Mouse (Mus musculus) megakaryocyte-erythroid progenitor cell, adult 5 weeks (primary cell): Measurements from ENCODE around the gene Stard7. TPM values are rescaled to one million over a fixed set of nuclear protein-coding genes. Genes with fewer than 3 reads are reported as not detected.

Source experiments
- polyA plus RNA-seq: library from polyadenylated mRNA; stranded (reverse); fragments of >175 nt; gene quantifications from 2 replicates; pipeline ENCODE4 v1.2.3, GENCODE M21; 2012

Stard7 gene
- 37.9 and 38.4 TPM in 2 replicates for polyA plus RNA-seq

DNA sequence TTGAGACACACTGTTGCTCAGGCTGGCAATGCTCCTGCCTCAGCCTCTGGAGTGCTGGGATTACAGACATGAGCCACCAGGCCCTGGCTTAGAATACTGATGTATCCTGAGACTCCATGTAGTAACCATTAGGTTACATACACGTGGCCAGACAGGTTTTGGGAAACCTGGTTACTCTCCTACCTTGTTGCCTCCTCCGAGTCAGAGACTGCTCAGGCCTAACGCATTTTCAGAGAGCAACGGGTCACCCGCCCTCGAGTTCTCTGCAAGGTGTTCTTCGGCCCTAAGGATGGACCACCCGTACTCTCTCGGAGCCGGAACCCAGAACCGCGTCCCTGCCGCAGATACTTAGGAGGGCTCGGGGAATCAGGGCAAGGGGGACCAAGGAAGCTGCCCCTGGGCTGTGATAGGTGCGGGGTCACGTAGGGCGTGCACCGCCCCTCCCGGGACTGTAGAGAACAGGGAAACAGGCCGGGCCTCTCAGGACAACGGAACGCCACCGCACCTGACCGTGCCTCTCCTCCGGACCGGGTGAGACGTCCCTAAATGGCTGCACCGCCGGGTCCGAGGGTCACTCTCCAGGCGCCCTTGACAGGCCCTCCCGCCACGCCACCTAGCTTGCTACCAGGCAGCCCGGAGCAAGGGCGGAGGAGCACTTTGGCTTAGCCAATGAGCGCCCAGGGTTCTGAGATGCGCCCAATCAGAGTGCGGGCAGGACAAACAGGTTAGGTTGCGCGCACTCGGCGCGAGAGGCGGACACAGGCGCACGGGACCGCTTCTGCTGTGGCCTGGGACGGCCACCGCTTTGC lies at the start of gene Stard7:
Stard7 (plus strand) TSS at position 728 of the 809 bp plus-strand sequence.

DNA sequence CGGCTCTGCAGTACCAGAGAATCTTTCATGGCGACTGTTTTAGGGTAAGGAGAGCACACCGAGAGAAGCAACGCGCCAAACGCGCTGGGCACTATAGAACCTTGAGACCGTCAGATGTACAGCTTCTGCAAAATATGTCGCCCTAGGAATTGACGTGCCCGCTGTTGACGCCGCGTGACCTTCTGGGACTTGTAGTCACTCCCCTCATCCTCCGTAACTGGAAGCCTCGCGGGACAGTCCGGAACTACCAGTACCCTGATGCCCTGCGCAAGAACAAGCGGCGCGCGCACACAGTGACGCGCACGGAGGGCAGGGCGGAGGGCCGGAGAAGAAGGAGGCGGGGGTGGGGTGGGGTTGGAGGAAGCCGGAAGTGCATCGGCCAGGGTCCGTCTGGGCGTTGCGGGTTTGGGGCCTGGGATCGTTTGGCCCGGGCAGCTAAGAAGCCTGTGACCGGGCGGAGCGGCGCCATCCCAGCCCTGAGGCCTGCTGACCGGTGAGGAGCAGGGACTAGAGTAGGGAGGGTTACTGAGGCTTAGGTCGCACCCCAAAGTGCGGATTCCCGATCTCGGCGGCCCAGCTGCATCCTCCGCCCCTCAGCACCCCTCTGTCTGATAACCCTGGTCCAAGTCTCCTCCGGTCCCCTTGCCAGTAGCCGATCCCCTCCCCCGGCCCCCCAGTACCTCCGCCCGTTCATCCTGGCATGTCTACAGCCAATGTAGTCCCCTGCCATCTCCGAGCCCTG lies 22.3 kb upstream of the Stard7 start, which contains the start of the genes Ciao1 and Tmem127:
Ciao1 (minus strand) TSS at position 225 of the 742 bp plus-strand sequence.
Tmem127 (plus strand) TSS at position 317 of the 742 bp plus-strand sequence.

DNA sequence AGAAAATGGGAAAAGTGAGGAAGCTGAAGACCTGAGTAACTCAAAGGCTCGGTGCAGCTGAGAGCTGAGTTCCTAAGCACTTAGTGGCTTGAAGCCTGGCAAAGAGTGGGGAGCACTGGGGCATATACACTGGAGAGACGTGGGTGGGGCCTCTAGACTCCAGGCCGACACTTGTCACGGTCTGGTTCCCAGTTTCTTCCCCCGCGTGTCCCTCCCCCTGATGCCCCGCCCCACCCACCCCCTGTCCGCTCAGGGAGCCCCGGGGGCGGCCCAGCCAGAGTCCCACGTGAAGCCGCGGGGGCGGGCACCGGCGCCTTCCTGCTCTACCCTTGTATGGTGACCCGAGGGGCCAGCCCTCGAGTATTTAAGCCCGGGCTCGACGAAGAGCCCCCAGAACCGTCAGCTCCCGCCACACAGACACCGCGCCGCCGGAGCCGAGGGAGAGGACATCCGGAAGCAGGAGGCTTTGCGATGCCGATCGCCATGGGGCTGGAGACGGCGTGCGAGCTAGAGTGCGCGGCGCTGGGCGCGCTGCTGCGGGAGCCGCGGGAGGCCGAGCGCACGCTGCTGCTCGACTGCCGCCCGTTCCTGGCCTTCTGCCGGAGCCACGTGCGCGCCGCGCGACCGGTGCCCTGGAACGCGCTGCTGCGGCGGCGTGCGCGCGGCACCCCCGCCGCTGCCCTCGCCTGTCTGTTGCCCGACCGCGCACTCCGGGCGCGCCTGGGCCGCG lies 65.9 kb downstream of the Stard7 start, which contains the start of gene Dusp2:
Dusp2 (plus strand) TSS at position 393 of the 730 bp plus-strand sequence.

DNA sequence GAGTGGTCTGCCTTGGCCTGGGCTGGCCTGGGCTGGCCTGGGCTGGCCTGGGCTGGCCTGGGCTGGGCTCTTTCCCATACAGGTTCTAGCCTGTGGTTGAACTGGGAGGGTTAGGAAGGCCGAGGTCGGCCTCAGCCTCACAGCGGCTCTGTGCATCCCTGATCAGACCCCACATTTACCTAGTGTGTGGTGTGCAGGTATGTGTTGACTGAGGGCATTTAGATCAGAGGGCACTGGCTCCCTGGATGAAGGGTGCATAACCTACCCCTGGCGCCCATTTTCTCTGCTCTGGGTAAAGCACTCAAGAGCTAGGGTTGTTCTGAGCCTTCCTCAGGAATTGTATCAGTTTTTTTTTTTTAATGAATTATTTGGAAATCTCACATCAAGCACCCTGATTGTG lies 68.4 kb downstream of the Stard7 start, which contains the start of gene Astl:
Astl (plus strand) TSS at position 224 of the 400 bp plus-strand sequence.

Other genes starting within 250 kb of the Stard7 start
- 3.8 and 4.6 TPM in 2 replicates for gene Blvra, start 199.6 kb upstream of the Stard7 start, polyA plus RNA-seq
- 7.2 and 8.2 TPM in 2 replicates for gene Ncaph, start 136.3 kb upstream of the Stard7 start, polyA plus RNA-seq
- gene Itpripl1, start 126.8 kb upstream of the Stard7 start, polyA plus RNA-seq = 4.7 and 7.2 TPM in 2 replicates
- gene 1810024B03Rik, start 61.9 kb upstream of the Stard7 start, polyA plus RNA-seq = 0.28 and 0.38 TPM in 2 replicates
- 11.1 and 17.5 TPM in 2 replicates for gene Snrnp200, start 61.8 kb upstream of the Stard7 start, polyA plus RNA-seq
- 6.8 and 8.0 TPM in 2 replicates for gene Ciao1, start 22.4 kb upstream of the Stard7 start, polyA plus RNA-seq
- 17.3 and 18.4 TPM in 2 replicates for gene Tmem127, start 22.3 kb upstream of the Stard7 start, polyA plus RNA-seq
- 83.3 and 104 TPM in 2 replicates for gene Dusp2, start 65.9 kb downstream of the Stard7 start, polyA plus RNA-seq
- 0.03 TPM in 1 of 2 replicates, not detected in the other for gene Astl, start 68.4 kb downstream of the Stard7 start, polyA plus RNA-seq
- 0.02 and 0.11 TPM in 2 replicates for gene Adra2b, start 93.0 kb downstream of the Stard7 start, polyA plus RNA-seq
- 0.06 TPM in 1 of 2 replicates, not detected in the other for gene Gpat2, start 155.0 kb downstream of the Stard7 start, polyA plus RNA-seq
- 18.8 and 29.7 TPM in 2 replicates for gene Fahd2a, start 174.3 kb downstream of the Stard7 start, polyA plus RNA-seq